Mouse (Mus musculus) bone marrow macrophage, adult 2 months (primary cell): ENCODE data around the gene Serpinb3d. TPM values are rescaled to one million over a fixed set of nuclear protein-coding genes. Genes with fewer than 3 reads are reported as not detected.
"Not testable (repeated sequence)": the region's sequence is repeated elsewhere in the genome, so short reads cannot be mapped to it uniquely, and the experiment has no call there.

Experiments
- H3K27ac ChIP-seq: 2 replicates; pipeline ENCODE4 v1.5.1; 2012; ENCODE audit warnings: low read depth, low read length; ENCODE audit not compliant: insufficient read depth
- H3K4me1 ChIP-seq: 2 replicates; pipeline ENCODE4 v1.6.1; 2012; ENCODE audit warnings: low read length; ENCODE audit not compliant: control insufficient read depth, insufficient read depth
- H3K4me3 ChIP-seq: 2 replicates; pipeline ENCODE4 v1.5.1; 2012; ENCODE audit warnings: mild to moderate bottlenecking, low read length, moderate library complexity; ENCODE audit not compliant: insufficient read depth
- CTCF ChIP-seq: IDR thresholded peaks from 2 replicates; pipeline ENCODE4 v1.5.1; 2012; ENCODE audit warnings: low read depth, mild to moderate bottlenecking, low read length, moderate library complexity
- POLR2A ChIP-seq: IDR thresholded peaks from 2 replicates; pipeline ENCODE4 v1.6.1; 2012; ENCODE audit warnings: mild to moderate bottlenecking, low read depth, low read length, borderline replicate concordance
- polyA plus RNA-seq: library from polyadenylated mRNA; stranded (reverse); fragments of >200 nt; gene quantifications from 2 replicates; pipeline ENCODE4 v1.2.4, GENCODE M21; 2012; ENCODE audit not compliant: missing spikeins, insufficient read depth, insufficient read length

Serpinb3d gene
- polyA plus RNA-seq: not detected in 2 replicates

DNA sequence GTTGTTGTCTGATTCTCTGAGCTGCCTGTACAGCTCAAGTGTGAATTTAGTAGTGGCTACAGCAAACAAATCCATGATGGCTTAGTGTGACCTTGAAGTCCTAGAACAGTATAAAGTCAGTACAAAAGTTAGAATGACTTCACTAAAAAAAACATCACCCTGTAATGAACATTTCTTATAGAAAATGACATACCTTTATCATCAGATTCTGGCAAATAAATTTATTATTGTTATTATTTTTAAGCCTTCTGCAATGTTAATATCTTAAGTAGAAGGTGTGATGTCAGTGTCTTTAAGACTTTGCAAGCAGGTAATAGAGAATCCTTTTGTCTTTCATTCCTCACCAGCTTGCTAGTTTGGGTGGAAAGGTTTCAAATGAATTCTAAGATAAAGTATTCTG is at the start of gene Serpinb3d:
Gene Serpinb3d, minus strand, starts transcription at position 101 of the 400 bp plus-strand sequence.
- Histone ChIP-seq H3K27ac (no peak within 1 kb of the TSS), H3K4me1 (no peaks in the 10 kb centered on the region), H3K4me3 (no peak within 1 kb of the TSS)
- TF ChIP-seq CTCF: no peak
- no peak for TF ChIP-seq POLR2A

- H3K4me3 ChIP-seq, H3K4me1 ChIP-seq, H3K27ac ChIP-seq: not testable (repeated sequence)
Measured at GRCm38 (mm10) chr1:107127453-107127852, 44.1 kb upstream of the Serpinb3d start.

DNA sequence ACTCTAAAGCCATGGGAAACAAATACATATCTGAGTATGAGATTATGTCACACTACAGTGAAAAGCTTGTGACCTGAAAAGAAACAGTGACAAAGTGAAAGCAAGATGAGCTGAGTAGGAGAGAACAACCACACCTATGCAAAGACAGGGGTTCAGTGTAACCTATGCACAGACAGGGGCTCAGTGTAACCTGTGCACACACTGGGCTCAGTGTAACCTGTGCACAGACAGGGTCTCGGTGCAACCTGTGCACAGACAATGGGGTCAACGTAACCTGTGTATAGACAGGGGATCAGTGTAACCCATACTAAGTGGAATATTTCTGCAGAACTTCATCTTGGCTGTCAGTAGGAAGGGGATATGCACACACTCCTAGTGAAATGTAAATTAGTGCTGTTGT is 15.1 kb upstream of the Serpinb3d start:
- Histone ChIP-seq H3K4me1 (no peaks in the 10 kb centered on the region), H3K4me3 (no peak overlapping the region), H3K27ac (no peak overlapping the region)
- no peak for TF ChIP-seq CTCF
- no peak for TF ChIP-seq POLR2A

- no peaks in the 10 kb centered on the region for H3K4me1 ChIP-seq
- H3K4me3 ChIP-seq: no peak within 1 kb of the TSS
- no peak for TF ChIP-seq POLR2A
- no peak for TF ChIP-seq CTCF
- H3K27ac ChIP-seq: no peak within 1 kb of the TSS
Measured at GRCm38 (mm10) chr1:107052203-107052602, 31.1 kb downstream of the Serpinb3d start, which contains the start of gene Serpinb3a. TSS of gene Serpinb3a (minus strand) at chr1:107052303.

DNA sequence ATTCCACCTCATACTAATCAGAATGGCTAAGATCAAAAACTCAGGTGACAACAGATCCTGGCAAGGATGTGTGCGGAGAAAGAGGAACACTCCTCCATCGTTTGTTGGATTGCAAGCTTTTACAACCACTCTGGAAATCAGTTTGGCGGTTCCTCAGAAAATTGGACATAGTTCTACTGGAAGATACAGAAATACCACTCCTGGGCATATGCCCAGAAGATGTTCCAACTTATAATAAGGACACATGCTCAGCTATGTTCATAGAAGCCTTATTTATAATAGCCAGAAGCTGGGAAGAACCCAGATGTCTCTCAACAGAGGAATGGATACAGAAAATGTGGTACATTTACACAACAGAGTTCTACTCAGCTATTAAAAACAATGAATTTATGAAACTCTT is 49.1 kb downstream of the Serpinb3d start:
- H3K27ac ChIP-seq, H3K4me1 ChIP-seq, H3K4me3 ChIP-seq: not testable (repeated sequence)

Other genes with a start within 250 kb of the Serpinb3d start
- gene Serpinb5, start 222.3 kb downstream of the Serpinb3d start, polyA plus RNA-seq: not detected in 2 replicates
- 0.68 and 0.89 TPM in 2 replicates for gene Serpinb12, start 149.1 kb downstream of the Serpinb3d start, polyA plus RNA-seq
- gene Serpinb13, start 102.5 kb downstream of the Serpinb3d start, polyA plus RNA-seq: not detected in 2 replicates
- gene Serpinb3a, start 31.2 kb downstream of the Serpinb3d start, polyA plus RNA-seq: not detected in 2 replicates
- not detected in 2 replicates for gene Serpinb3b, start 194.9 kb upstream of the Serpinb3d start, polyA plus RNA-seq
- not detected in 2 replicates for gene Serpinb3c, start 194.9 kb upstream of the Serpinb3d start, polyA plus RNA-seq